Mouse (Mus musculus) CH12.LX (cell line): ENCODE data around the gene Adi1. TPM values are rescaled to one million over a fixed set of nuclear protein-coding genes. Genes with fewer than 3 reads are reported as not detected.

Experiments
- DNase-seq: peaks from one replicate; pipeline ENCODE4 v3.0.0-alpha.2; 2013; ENCODE audit errors: extremely low read depth
- H3K27ac ChIP-seq: 2 replicates; pipeline ENCODE4 v1.5.1; 2012; ENCODE audit warnings: low read depth, mild to moderate bottlenecking, control low read depth, moderate library complexity; ENCODE audit not compliant: insufficient read depth
- H3K27me3 ChIP-seq: replicated peaks from 2 replicates; pipeline ENCODE3; 2012; ENCODE audit warnings: inconsistent platforms
- H3K36me3 ChIP-seq, 2 experiments: replicated peaks in 1 of 2; 2 replicates each; pipeline versions ENCODE3 to v1.6.1; 2012; ENCODE audit warnings: inconsistent platforms in 1 of 2, low read length in 1 of 2, mild to moderate bottlenecking in 1 of 2, mixed read lengths in 1 of 2, moderate library complexity in 1 of 2; ENCODE audit not compliant: control insufficient read depth in 1 of 2, insufficient read depth in 1 of 2
- H3K4me1 ChIP-seq, 2 experiments: 2 replicates each; pipeline ENCODE4 v1.6.1; 2012; ENCODE audit warnings: inconsistent platforms in 1 of 2, moderate library complexity in 1 of 2; ENCODE audit not compliant: insufficient read depth in 2 of 2, control insufficient read depth in 1 of 2
- H3K4me2 ChIP-seq: 2 replicates; pipeline ENCODE4 v1.6.1; 2012; ENCODE audit warnings: low read depth, mild to moderate bottlenecking, control low read depth; ENCODE audit not compliant: poor library complexity, insufficient read depth, severe bottlenecking
- H3K4me3 ChIP-seq, 3 experiments: fragments of 150-350 bp in 1 of 3; sonication (generic) in 1 of 3; replicated peaks in 1 of 3; 2 replicates each; pipeline versions ENCODE3 to v1.5.1; 2011 to 2012; ENCODE audit warnings: low read depth in 2 of 3, low read length in 2 of 3, mild to moderate bottlenecking in 2 of 3, moderate library complexity in 2 of 3, control low read depth in 1 of 3, improper control_type of control experiment in 1 of 3, inconsistent platforms in 1 of 3, mixed read lengths in 1 of 3; ENCODE audit not compliant: poor library complexity in 1 of 3
- H3K79me2 ChIP-seq: replicated peaks from 2 replicates; pipeline ENCODE4 v1.6.1; 2012; ENCODE audit warnings: mild to moderate bottlenecking, moderate library complexity; ENCODE audit not compliant: control insufficient read depth, poor library complexity, insufficient read depth, severe bottlenecking; ENCODE audit errors: extremely low read depth
- H3K9ac ChIP-seq: 2 replicates; pipeline ENCODE4 v1.6.1; 2012; ENCODE audit warnings: low read depth, mild to moderate bottlenecking, control low read depth, moderate library complexity; ENCODE audit not compliant: insufficient read depth
- H3K9me3 ChIP-seq: replicated peaks from 2 replicates; pipeline ENCODE3; 2012; ENCODE audit warnings: low read length, inconsistent platforms, mixed read lengths
- BHLHE40 ChIP-seq: IDR thresholded peaks from 2 replicates; pipeline ENCODE4 v1.6.1; 2011; ENCODE audit warnings: mild to moderate bottlenecking, low read depth, low read length, improper control_type of control experiment
- CHD1 ChIP-seq: IDR thresholded peaks from 2 replicates; pipeline ENCODE4 v1.6.1; 2012; ENCODE audit warnings: low read depth, low read length, improper control_type of control experiment, inconsistent platforms
- CHD2 ChIP-seq: IDR thresholded peaks from 2 replicates; pipeline ENCODE4 v1.6.1; 2011; ENCODE audit warnings: low read length, improper control_type of control experiment
- CTCF ChIP-seq, 2 experiments: IDR thresholded peaks in 1 of 2; conservative IDR thresholded peaks in 1 of 2; 2 replicates each; pipeline ENCODE4 v1.5.1; 2011 to 2012; ENCODE audit warnings: low read depth in 2 of 2, low read length in 2 of 2, improper control_type of control experiment in 1 of 2, inconsistent platforms in 1 of 2, mild to moderate bottlenecking in 1 of 2, moderate library complexity in 1 of 2
- E2F4 ChIP-seq: IDR thresholded peaks from 2 replicates; pipeline ENCODE4 v1.6.1; 2011; ENCODE audit warnings: low read depth, low read length, improper control_type of control experiment; ENCODE audit not compliant: insufficient replicate concordance
- ELF1 ChIP-seq: IDR thresholded peaks from 2 replicates; pipeline ENCODE4 v1.6.1; 2014; ENCODE audit warnings: low read depth, mild to moderate bottlenecking, inconsistent platforms, low read length, improper control_type of control experiment
- EP300 ChIP-seq: IDR thresholded peaks from 2 replicates; pipeline ENCODE4 v1.6.1; 2011; ENCODE audit warnings: low read length, improper control_type of control experiment
- ETS1 ChIP-seq: conservative IDR thresholded peaks from 2 replicates; pipeline ENCODE4 v1.6.1; 2012; ENCODE audit warnings: low read depth, mild to moderate bottlenecking, inconsistent platforms, low read length, improper control_type of control experiment, moderate library complexity
- GABPA ChIP-seq: IDR thresholded peaks from 2 replicates; pipeline ENCODE4 v1.6.1; 2012; ENCODE audit warnings: low read depth, low read length, improper control_type of control experiment, inconsistent platforms; ENCODE audit not compliant: insufficient replicate concordance
- HCFC1 ChIP-seq: IDR thresholded peaks from 2 replicates; pipeline ENCODE4 v1.6.1; 2012; ENCODE audit warnings: low read depth, mild to moderate bottlenecking, inconsistent platforms, low read length, improper control_type of control experiment
- IRF4 ChIP-seq: IDR thresholded peaks from 2 replicates; pipeline ENCODE4 v1.6.1; 2014; ENCODE audit warnings: low read depth, mild to moderate bottlenecking, inconsistent platforms, low read length, improper control_type of control experiment
- JUN ChIP-seq: IDR thresholded peaks from 2 replicates; pipeline ENCODE4 v1.6.1; 2011; ENCODE audit warnings: low read depth, mild to moderate bottlenecking, low read length, improper control_type of control experiment, moderate library complexity; ENCODE audit not compliant: insufficient read depth
- JUND ChIP-seq: conservative IDR thresholded peaks from 2 replicates; pipeline ENCODE4 v1.6.1; 2011; ENCODE audit warnings: low read depth, low read length, improper control_type of control experiment
- KAT2A ChIP-seq: IDR thresholded peaks from 2 replicates; pipeline ENCODE4 v1.6.1; 2012; ENCODE audit warnings: low read length, improper control_type of control experiment, inconsistent platforms; ENCODE audit not compliant: insufficient replicate concordance
- MAFK ChIP-seq: IDR thresholded peaks from 2 replicates; pipeline ENCODE4 v1.6.1; 2011; ENCODE audit warnings: low read length, improper control_type of control experiment; ENCODE audit not compliant: insufficient replicate concordance
- MAX ChIP-seq: IDR thresholded peaks from 2 replicates; pipeline ENCODE4 v1.6.1; 2011; ENCODE audit warnings: low read length, improper control_type of control experiment
- MAZ ChIP-seq: IDR thresholded peaks from 2 replicates; pipeline ENCODE4 v1.6.1; 2012; ENCODE audit warnings: low read depth, mild to moderate bottlenecking, inconsistent platforms, low read length, improper control_type of control experiment, moderate library complexity
- MXI1 ChIP-seq: IDR thresholded peaks from 2 replicates; pipeline ENCODE4 v1.6.1; 2011; ENCODE audit warnings: mild to moderate bottlenecking, low read depth, low read length, improper control_type of control experiment
- MYC ChIP-seq: IDR thresholded peaks from 2 replicates; pipeline ENCODE4 v1.6.1; 2011; ENCODE audit warnings: low read depth, mild to moderate bottlenecking, improper control_type of control experiment, low read length
- NELFE ChIP-seq: IDR thresholded peaks from 2 replicates; pipeline ENCODE4 v1.6.1; 2011; ENCODE audit warnings: low read depth, low read length, improper control_type of control experiment
- NRF1 ChIP-seq: IDR thresholded peaks from 2 replicates; pipeline ENCODE4 v1.6.1; 2014; ENCODE audit warnings: low read depth, mild to moderate bottlenecking, inconsistent platforms, low read length, improper control_type of control experiment, moderate library complexity
- PAX5 ChIP-seq: IDR thresholded peaks from 2 replicates; pipeline ENCODE4 v1.6.1; 2012; ENCODE audit warnings: low read length, inconsistent platforms, mixed read lengths
- POLR2A ChIP-seq: IDR thresholded peaks from 2 replicates; pipeline ENCODE4 v1.6.1; 2011; ENCODE audit warnings: low read depth, mild to moderate bottlenecking, improper control_type of control experiment, low read length
- POLR2AphosphoS2 ChIP-seq: IDR thresholded peaks from 2 replicates; pipeline ENCODE4 v1.6.1; 2011; ENCODE audit warnings: low read depth, low read length, improper control_type of control experiment
- RAD21 ChIP-seq: IDR thresholded peaks from 2 replicates; pipeline ENCODE4 v1.6.1; 2011; ENCODE audit warnings: low read depth, mild to moderate bottlenecking, low read length, improper control_type of control experiment, moderate library complexity
- RCOR1 ChIP-seq: conservative IDR thresholded peaks from 2 replicates; pipeline ENCODE4 v1.6.1; 2012; ENCODE audit warnings: low read depth, mild to moderate bottlenecking, inconsistent platforms, low read length, improper control_type of control experiment
- SMC3 ChIP-seq: IDR thresholded peaks from 2 replicates; pipeline ENCODE4 v1.6.1; 2011; ENCODE audit warnings: low read depth, low read length, improper control_type of control experiment
- TBP ChIP-seq: conservative IDR thresholded peaks from 2 replicates; pipeline ENCODE4 v1.6.1; 2011; ENCODE audit warnings: low read depth, low read length, improper control_type of control experiment
- TCF12 ChIP-seq: IDR thresholded peaks from 2 replicates; pipeline ENCODE4 v1.6.1; 2014; ENCODE audit warnings: low read depth, mild to moderate bottlenecking, inconsistent platforms, low read length, improper control_type of control experiment
- UBTF ChIP-seq: IDR thresholded peaks from 2 replicates; pipeline ENCODE4 v1.6.1; 2012; ENCODE audit warnings: low read depth, mild to moderate bottlenecking, inconsistent platforms, low read length, improper control_type of control experiment, moderate library complexity
- USF1 ChIP-seq: IDR thresholded peaks from 2 replicates; pipeline ENCODE4 v1.6.1; 2014; ENCODE audit warnings: low read depth, mild to moderate bottlenecking, inconsistent platforms, low read length, improper control_type of control experiment
- USF2 ChIP-seq: conservative IDR thresholded peaks from 2 replicates; pipeline ENCODE4 v1.6.1; 2011; ENCODE audit warnings: low read depth, low read length, improper control_type of control experiment
- ZKSCAN1 ChIP-seq: IDR thresholded peaks from 2 replicates; pipeline ENCODE4 v1.6.1; 2012; ENCODE audit warnings: low read depth, inconsistent platforms, low read length, improper control_type of control experiment, borderline replicate concordance
- ZMIZ1 ChIP-seq: IDR thresholded peaks from 2 replicates; pipeline ENCODE4 v1.6.1; 2012; ENCODE audit warnings: low read depth, mild to moderate bottlenecking, inconsistent platforms, low read length, improper control_type of control experiment
- ZNF384 ChIP-seq: IDR thresholded peaks from 2 replicates; pipeline ENCODE4 v1.6.1; 2012; ENCODE audit warnings: low read depth, low read length, improper control_type of control experiment, inconsistent platforms
- dilution Hi-C: fragments of 300-500 bp; cut with MboI; formaldehyde crosslinking; loops from 2 replicates; pipeline ENCODE4 v1.14.3; 2020; ENCODE audit warnings: low sequenced_read_pairs; ENCODE audit not compliant: extremely low pct_unique_long_range_greater_than_20kb, extremely low pct_ligation_motif_present
- in situ Hi-C: fragments of 300-500 bp; cut with MboI; formaldehyde crosslinking; loops from 3 replicates; pipeline ENCODE4 v1.14.3; 2019; ENCODE audit warnings: low sequenced_read_pairs, low pct_ligation_motif_present, low pct_unique_long_range_greater_than_20kb, mixed read lengths
- polyA plus RNA-seq: library from polyadenylated mRNA; unstranded; fragments of >175 nt; gene quantifications from 2 replicates; pipeline ENCODE4 v1.2.1, GENCODE M21; 2012; ENCODE audit warnings: low read depth; ENCODE audit not compliant: insufficient read length
- total RNA-seq, 2 experiments: library from RNA; depleted of rRNA; stranded (reverse); fragments of 300-350 nt in 1 of 2; fragments of >200 nt in 1 of 2; gene quantifications; 2 replicates each; pipeline ENCODE4 v1.2.3; 2012 to 2014

Gene Adi1
- total and polyA plus RNA-seq, 3 experiments, result 27.7 to 58.3 (median 37.5) TPM

DNA sequence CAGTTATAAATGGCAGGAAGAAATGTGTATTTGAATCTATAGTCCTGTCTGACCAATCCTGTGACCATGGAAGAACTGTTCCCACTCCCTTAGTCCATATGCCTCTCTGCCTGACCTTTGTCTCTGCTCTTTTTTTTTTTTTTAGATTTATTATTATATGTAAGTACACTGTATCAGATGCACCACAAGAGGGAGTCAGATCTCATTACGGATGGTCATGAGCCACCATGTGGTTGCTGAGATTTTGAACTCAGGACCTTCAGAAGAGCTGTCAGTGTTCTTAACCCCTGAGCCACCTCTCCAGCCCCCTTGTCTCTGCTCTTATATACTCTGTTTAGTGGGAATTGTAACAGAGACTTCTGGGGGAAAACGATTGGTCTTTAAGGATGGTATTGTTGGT is 36.3 kb upstream of the Adi1 start:
- no peak for DNase-seq
- Histone ChIP-seq H3K79me2 (peaks cover 19% of the 10 kb centered on the region), H3K4me1 (peaks cover 4 to 5% of the 10 kb centered on the region in 2 experiments), H3K27ac (no peak overlapping the region), H3K36me3 (peaks cover 6 to 12% of the 10 kb centered on the region in 2 experiments), H3K4me3 (no peak overlapping the region), H3K9ac (no peak overlapping the region), H3K9me3 (no peaks in the 10 kb centered on the region), H3K27me3 (no peaks in the 10 kb centered on the region), H3K4me2 (no peak overlapping the region)
- in situ Hi-C loops (no loop called here), dilution Hi-C loops (no loop called here)
- TF ChIP-seq POLR2A (no peak), NRF1 (no peak), JUND (no peak), UBTF (no peak), CTCF (conservative IDR thresholded peaks at IDR 0.05 in 1 of 2, IDR thresholded peaks at IDR 0.05 in 1 of 2; ENCODE audit: low read depth in 2 of 2, low read length in 2 of 2) (peak in 1 of 2 experiments; percentile 62; a peak in 2 of 4 replicates), ELF1 (no peak), ZKSCAN1 (no peak), BHLHE40 (no peak), MAFK (no peak), TCF12 (no peak), RCOR1 (no peak), MAZ (no peak), HCFC1 (no peak), CHD1 (no peak), RAD21 (peak; percentile 14), MYC (0 out of 2 replicates have a peak, but pooled peaks have one; percentile 53), TBP (no peak), E2F4 (no peak), USF2 (no peak), EP300 (no peak), POLR2AphosphoS2 (no peak), MAX (no peak), ZMIZ1 (no peak), ZNF384 (peak; percentile 89), USF1 (no peak), KAT2A (no peak), JUN (no peak), SMC3 (peak; percentile 38), ETS1 (no peak), GABPA (no peak), MXI1 (no peak), IRF4 (no peak), NELFE (no peak), CHD2 (no peak), PAX5 (no peak)
